Mouse (Mus musculus) right cerebral cortex, adult 18-20 months (tissue): ENCODE data around the gene Fam170b.
A peak's percentile ranks its signal among the peaks of the same experiment; 100 is the strongest.

Experiments used
- DNase-seq: peaks from one replicate; pipeline ENCODE4 v3.0.0; 2022; ENCODE audit warnings: mixed read lengths

Gene Fam170b

GRCm38 (mm10) chr14:32835181-32835580 lies 1.4 kb downstream of the Fam170b start:
- no peak for DNase-seq

GRCm38 (mm10) chr14:32835596-32835995 lies 1.8 kb downstream of the Fam170b start:
- DNase-seq: no peak

GRCm38 (mm10) chr14:32836191-32836590 lies 2.4 kb downstream of the Fam170b start:
- no peak for DNase-seq

GRCm38 (mm10) chr14:32842052-32842451 lies 8.3 kb downstream of the Fam170b start:
- no peak for DNase-seq

- no peak for DNase-seq
Observed at GRCm38 (mm10) chr14:32854059-32854458, 20.3 kb downstream of the Fam170b start.

- no peak for DNase-seq
Observed at GRCm38 (mm10) chr14:32856246-32856645, 22.5 kb downstream of the Fam170b start.

GRCm38 (mm10) chr14:32856681-32857328 lies 23.0 kb downstream of the Fam170b start, which contains the start of gene Vstm4:
Gene Vstm4, plus strand, starts transcription at chr14:32856756.
- peak; percentile 19 for DNase-seq

GRCm38 (mm10) chr14:32858361-32858760 lies 24.6 kb downstream of the Fam170b start:
- DNase-seq: no peak

GRCm38 (mm10) chr14:32858941-32859510 lies 25.3 kb downstream of the Fam170b start:
- DNase-seq: no peak

- DNase-seq: no peak
Observed at GRCm38 (mm10) chr14:32859831-32860569, 26.2 kb downstream of the Fam170b start.

- no peak for DNase-seq
Observed at GRCm38 (mm10) chr14:32861149-32861581, 27.4 kb downstream of the Fam170b start.

GRCm38 (mm10) chr14:32861656-32862055 lies 27.9 kb downstream of the Fam170b start:
- no peak for DNase-seq

GRCm38 (mm10) chr14:32865331-32865730 lies 31.6 kb downstream of the Fam170b start:
- DNase-seq: no peak

GRCm38 (mm10) chr14:32871963-32872362 lies 38.2 kb downstream of the Fam170b start:
- DNase-seq: no peak

- DNase-seq: no peak
Observed at GRCm38 (mm10) chr14:32877549-32877948, 43.8 kb downstream of the Fam170b start.

- no peak for DNase-seq
Observed at GRCm38 (mm10) chr14:32880332-32880731, 46.6 kb downstream of the Fam170b start.

- no peak for DNase-seq
Observed at GRCm38 (mm10) chr14:32881693-32882092, 47.9 kb downstream of the Fam170b start.
